Mouse (Mus musculus) liver, postnatal 0 days (tissue): ENCODE data around the gene Fga.

Experiments
- CTCF ChIP-seq: sonication (generic); IDR thresholded peaks from 2 replicates; pipeline ENCODE4 v1.5.1; 2016; ENCODE audit warnings: antibody characterized with exemption, low read depth
- EP300 ChIP-seq: IDR thresholded peaks from 2 replicates; pipeline ENCODE4 v1.6.1; 2016; ENCODE audit warnings: antibody characterized with exemption, low read depth, mild to moderate bottlenecking

DNA sequence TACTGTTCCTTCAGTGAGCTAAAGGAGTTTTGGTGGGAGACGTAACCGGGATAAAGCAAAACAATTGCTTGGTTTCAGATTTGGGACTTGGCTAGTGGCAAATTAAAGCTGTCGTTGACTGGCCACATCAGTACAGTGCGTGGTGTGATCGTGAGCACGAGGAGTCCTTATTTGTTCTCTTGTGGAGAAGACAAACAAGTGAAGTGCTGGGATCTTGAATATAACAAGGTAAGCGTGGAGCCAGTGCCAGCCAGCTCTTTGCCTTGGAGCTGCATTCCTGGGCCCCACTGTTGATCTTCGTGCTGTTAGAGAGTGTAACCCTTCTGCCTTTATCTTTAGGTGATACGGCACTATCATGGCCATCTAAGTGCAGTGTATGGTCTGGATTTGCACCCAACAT lies 42.0 kb downstream of the Fga start:
- TF ChIP-seq CTCF (no peak), EP300 (no peak)
